22 mouse cellular contexts compared by ENCODE assay signal in the genomic region with DNA sequence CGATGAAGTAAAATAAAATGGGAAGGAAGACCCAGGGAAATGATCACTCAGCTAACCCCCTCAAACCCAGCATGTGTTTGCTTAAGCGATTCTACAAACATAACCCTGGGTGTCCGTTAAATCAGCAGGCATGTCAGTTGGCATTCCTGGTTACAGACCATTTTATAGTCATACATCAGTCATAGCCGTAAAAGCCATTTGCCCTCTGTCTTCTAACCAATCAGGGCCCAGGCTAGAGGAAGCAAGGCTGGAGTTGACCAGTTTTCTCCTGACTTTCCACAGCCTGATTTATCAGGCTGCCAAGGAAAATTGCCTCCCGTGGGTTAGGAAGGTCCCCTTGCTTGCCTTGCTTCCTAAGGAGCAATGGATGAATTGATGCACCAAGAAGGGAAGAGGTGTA.
"Had no signal": no experiment of that assay in that cellular context is flagged by ENCODE, and none has a peak within 500 bp of the region (broad histone marks: within the 10 kb centered on the region; RNA-seq: fewer than 3 reads in every experiment).

No protein-coding gene starts in this region.

- H3K4me1 ChIP-seq: megakaryocyte, embryonic 14.5 days had no signal

- DNase-seq: lung, adult 2 months; lung, postnatal 14 days; lung, postnatal 36 days; midbrain, embryonic 14.5 days; retina, postnatal 1 day; right cerebral cortex, adult 18-20 months; right cerebral cortex, postnatal 25 days; right cerebral cortex, postnatal 4 days; spleen, adult 18-20 months; thymus, adult 18-20 months; thymus, postnatal 14 days; thymus, postnatal 36 days had no signal

- H3K4me3 ChIP-seq: lung, embryonic 15.5 days; megakaryocyte, embryonic 14.5 days; midbrain, embryonic 10.5 days; midbrain, embryonic 12.5 days; myocyte; neural tube, embryonic 13.5 days; neural tube, embryonic 15.5 days had no signal

- H3K9me3 ChIP-seq: lung, embryonic 15.5 days; megakaryocyte, embryonic 14.5 days; midbrain, embryonic 10.5 days; midbrain, embryonic 12.5 days; neural tube, embryonic 13.5 days; neural tube, embryonic 15.5 days had no signal

- H3K4me2 ChIP-seq: lung, embryonic 15.5 days; midbrain, embryonic 12.5 days; neural tube, embryonic 13.5 days; neural tube, embryonic 15.5 days had no signal

- H3K27ac ChIP-seq: lung, embryonic 15.5 days; macrophage; midbrain, embryonic 10.5 days; midbrain, embryonic 12.5 days; neural tube, embryonic 13.5 days; neural tube, embryonic 15.5 days had no signal

- H3K9ac ChIP-seq: lung, embryonic 15.5 days; midbrain, embryonic 12.5 days; neural tube, embryonic 13.5 days; neural tube, embryonic 15.5 days had no signal

- H3K27me3 ChIP-seq: lung, embryonic 15.5 days; midbrain, embryonic 12.5 days; neural tube, embryonic 13.5 days; neural tube, embryonic 15.5 days had no signal

- ATAC-seq: lung, postnatal 0 days; midbrain, embryonic 16.5 days had no signal

- H3K36me3 ChIP-seq: lung, embryonic 15.5 days; midbrain, embryonic 10.5 days; midbrain, embryonic 12.5 days; neural tube, embryonic 13.5 days; neural tube, embryonic 15.5 days had no signal
